Mouse (Mus musculus): ENCODE data around the gene 1700001F09Rik.
"Not testable (repeated sequence)": the region's sequence is repeated elsewhere in the genome, so short reads cannot be mapped to it uniquely, and the experiment has no call there.

DNA sequence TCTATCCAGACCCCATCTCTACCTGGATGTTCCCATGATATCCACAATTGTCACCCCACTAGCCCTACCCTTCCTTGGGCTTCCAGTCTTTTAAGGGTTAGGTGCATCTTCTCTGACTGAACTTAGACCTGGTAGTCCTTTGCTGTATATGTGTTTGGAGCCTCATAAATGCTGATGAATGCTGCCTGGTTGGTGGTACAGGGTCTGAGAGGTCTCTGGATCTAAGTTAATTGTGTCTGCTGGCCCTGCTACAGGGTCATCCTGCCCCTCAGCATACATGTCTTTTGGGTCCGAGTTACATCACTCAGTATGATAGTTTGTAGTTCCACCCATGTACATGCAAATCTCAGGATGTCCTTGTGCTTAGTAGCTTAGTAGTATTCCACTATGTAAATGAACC is 11.6 kb upstream of the 1700001F09Rik start:
- not testable (repeated sequence) for TF ChIP-seq CTCF, EP300 (IDR thresholded peaks at IDR 0.05; ENCODE audit: low read depth)
